Mouse (Mus musculus) layer of hippocampus, postnatal 36 days (tissue): ENCODE measurements around the gene Atg2b. TPM values are rescaled to one million over a fixed set of nuclear protein-coding genes. Genes with fewer than 3 reads are reported as not detected.

Experiments used
- DNase-seq, 2 experiments: peaks; one replicate each; pipeline ENCODE4 v3.0.0; 2022
- total RNA-seq, 2 experiments: library from RNA; stranded (reverse); gene quantifications; 2 replicates each; pipeline ENCODE4 v1.2.3; 2021

The Atg2b gene
- total RNA-seq, 2 experiments from 2014 or later: 44.9 to 47.7 TPM

DNA sequence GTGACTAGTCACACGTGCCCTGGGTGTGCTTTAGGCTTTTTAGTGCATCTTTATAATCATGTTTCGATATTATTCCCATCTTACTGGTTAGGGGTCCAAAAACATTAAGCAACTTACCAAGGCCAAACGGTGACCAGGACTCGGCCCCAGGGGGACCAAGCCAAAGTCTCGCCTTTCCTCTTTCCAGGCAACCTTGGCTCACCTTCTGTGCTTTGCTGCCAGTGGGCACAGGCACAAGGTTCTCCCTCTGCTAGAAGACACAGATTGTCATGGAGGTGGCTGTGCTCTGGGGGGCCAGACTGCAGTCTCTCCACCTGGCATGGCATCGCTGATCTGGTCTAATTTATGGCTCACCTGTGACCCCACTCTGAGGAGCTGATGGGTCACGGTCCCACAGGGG, 94.2 kb downstream of the Atg2b start:
- DNase-seq: no peak

DNA sequence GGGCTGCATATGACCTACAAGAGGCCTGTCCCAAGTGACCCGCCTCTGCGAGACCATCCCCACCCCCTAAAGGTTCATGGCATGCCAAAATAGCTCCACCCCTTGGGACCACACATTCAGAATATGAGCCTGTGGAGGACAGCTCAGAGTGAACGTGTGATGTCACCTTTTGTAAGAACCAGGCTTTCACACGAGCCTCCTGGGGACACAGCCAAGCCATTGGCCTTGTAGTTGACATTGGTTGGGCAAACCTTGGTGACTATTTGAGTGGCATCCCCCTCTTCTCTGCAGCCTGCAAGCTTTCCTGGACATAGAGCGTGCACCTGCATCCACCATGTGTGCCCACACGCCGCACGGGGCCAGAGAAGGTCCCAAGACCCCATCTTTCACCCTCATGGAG, 97.5 kb downstream of the Atg2b start:
- no peak for DNase-seq

DNA sequence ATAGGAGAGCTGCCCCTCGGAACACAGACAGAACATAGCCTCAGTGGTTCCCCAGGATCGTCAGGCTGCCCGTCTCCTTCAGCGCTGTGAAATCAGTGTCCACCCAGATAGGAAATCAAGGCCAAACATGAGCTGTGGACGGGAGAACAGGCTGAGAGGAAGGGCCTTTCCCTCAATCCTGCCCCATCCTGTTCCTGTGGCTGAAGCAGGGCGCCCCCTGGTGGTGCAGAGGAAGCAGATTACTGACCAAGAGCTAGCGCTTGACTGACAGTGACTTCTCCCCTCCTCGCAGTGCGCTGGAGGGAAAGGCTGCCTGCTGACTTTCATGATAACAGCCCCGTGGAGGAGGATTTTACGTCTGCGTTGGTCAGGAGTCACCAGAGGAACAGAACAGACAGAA, 100.2 kb downstream of the Atg2b start:
- peak; percentile 56 to 60 for DNase-seq

DNA sequence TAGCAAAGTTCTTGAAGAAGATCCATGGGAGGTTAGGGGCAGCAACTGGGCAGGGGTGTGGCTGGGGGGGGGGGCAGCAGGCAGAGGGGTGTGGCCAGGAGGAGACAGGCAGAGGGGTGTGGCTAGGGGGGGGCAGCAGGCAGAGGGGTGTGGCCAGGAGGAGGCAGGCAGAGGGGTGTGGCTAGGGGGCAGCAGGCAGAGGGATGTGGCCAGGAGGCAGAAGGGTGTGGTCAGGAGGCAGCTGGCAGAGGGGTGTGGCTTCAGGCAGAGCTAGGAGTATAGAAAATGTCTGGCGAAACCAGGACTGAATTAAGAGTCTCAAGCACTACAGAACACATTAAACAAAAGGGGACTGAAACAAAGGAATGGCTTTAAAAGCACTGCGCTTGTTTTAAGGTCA, 101.5 kb downstream of the Atg2b start:
- DNase-seq: no peak

DNA sequence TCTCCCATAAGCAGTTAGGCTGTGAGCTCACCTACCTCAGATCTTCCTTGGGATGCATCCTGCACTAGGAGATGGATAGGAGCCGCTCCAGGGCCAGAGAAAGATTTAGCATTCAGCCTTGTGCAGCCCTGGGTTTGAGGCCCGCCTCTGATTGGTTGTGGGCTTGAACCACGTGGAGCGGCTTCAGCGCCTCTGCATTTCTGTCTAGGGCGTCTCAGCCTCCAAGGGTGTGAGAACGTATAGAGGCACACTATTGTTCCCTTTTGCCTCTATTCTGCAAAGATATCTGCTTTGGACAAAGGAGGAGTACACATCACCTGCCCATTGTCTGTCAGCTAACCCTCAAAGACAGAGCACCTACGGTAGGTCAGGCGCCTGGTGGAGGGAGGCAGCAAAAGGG, 102.5 kb downstream of the Atg2b start:
- no peak for DNase-seq

DNA sequence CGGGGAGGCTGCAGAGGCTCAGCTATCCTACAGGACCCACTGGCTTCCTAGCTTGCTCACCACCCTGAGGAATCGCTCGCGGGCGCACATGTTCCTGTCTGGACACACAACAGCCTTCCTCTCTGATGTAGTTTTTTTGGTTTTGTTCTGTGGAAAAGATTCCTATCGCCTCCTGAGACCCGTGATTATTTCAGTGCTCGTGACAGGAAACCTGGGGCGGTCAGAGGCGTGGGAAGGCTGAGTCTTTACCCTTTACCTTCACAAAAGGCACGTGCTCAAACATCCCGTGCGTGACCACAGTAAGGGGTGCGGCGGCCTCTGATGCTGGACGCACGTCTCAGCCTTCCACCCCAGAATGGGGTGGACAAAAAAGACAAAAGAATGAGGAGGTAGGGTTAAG, 104.5 kb downstream of the Atg2b start:
- DNase-seq: no peak

DNA sequence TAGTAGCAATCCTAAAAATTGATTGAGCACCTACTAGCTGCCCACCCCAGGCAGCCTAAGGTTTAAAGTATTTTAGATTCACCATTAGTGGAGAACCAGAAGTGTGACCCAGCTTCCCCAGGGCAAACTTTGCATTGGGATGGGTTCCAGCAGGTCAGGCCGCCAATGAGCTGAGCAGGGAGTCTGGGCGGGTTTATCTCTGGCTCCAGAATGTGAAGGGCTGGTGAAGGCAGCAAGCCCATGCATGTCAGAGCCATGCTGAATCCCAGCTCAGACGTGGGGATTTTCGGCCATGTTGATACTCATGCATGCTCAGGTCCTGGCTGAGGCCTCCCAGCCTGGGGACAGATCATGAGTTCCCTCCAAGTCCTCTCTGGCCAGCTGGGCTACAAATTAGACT, 110.7 kb downstream of the Atg2b start:
- DNase-seq: no peak

DNA sequence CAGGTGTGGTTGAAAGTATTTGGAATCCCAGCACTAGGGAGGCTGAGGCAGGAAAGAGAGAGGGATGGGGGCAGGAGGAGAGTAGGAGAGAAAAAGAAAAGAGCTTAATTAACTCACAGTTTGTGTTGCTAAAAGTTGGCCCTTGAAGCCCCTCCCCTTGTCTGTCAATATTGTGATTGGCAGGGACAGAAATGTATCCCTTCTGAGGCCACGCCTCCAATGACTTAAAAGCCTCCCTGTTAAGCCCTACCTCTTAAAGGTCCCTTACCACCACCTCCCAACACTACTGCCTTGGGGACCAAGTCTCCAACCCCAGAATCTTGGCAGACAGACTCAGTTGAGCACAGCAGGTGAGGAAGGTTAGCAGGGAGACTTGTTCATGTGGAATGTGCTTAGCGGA, 112.4 kb downstream of the Atg2b start:
- no peak for DNase-seq

DNA sequence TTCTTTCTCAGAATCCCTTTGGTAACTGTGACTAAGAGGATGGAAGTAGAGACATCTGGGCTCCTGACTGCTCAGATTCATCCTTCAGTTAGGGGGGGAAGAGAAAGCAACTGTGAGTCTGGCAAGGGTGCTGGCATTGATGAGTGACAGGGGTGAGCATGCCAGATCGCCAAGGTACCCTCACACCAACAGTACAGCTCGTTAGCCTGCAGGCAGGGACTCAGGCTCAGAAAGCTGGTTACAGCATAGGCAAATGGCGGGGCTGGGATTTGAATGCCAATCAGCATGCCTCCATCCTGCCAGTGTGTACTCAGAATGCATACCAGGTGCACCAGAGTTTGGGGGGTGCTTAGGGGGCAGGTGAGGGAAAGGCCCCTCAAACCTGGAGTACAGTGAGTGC, 113.1 kb downstream of the Atg2b start:
- no peak for DNase-seq

Other genes starting within 250 kb of the Atg2b start
- gene D430019H16Rik, start 231.4 kb downstream of the Atg2b start, total RNA-seq: 100 to 1,000 TPM; 118 to 119 TPM
- gene Bdkrb2, start 122.0 kb downstream of the Atg2b start, total RNA-seq: under 1 TPM; 0.20 to 0.35 TPM
- not detected for gene Bdkrb1, start 82.1 kb downstream of the Atg2b start, total RNA-seq
- gene Gskip, start 382 bp downstream of the Atg2b start, total RNA-seq: 10 to 100 TPM; 25.5 to 28.0 TPM
- under 1 TPM; 0.77 to 0.81 TPM for gene Ak7, start 20.8 kb upstream of the Atg2b start, total RNA-seq
- 100 to 1,000 TPM; 155 to 173 TPM for gene Papola, start 99.5 kb upstream of the Atg2b start, total RNA-seq